Mouse (Mus musculus) forebrain, embryonic 11.5 days (tissue): ENCODE results near the gene Ehd4. TPM values are rescaled to one million over a fixed set of nuclear protein-coding genes. Genes with fewer than 3 reads are reported as not detected.

Experiments used
- ATAC-seq: fragments of 200-750 bp; cut with Nextera tagmentation; replicated peaks from 2 replicates; pipeline ENCODE4 v1.8.0; 2017; ENCODE audit warnings: moderate TSS enrichment; ENCODE audit not compliant: low FRiP score
- DNase-seq: peaks from one replicate; pipeline ENCODE4 v3.0.0-alpha.2; 2017; ENCODE audit warnings: low spot score
- H3K27ac ChIP-seq: fragments of 300-500 bp; sonication (generic); 2 replicates; pipeline ENCODE4 v1.5.1; 2014; ENCODE audit warnings: low read depth, low read length
- H3K27me3 ChIP-seq: fragments of 300-500 bp; sonication (generic); 2 replicates; pipeline ENCODE4 v1.6.1; 2014; ENCODE audit warnings: mild to moderate bottlenecking, low read length, mixed read lengths; ENCODE audit not compliant: control insufficient read depth, insufficient read depth
- H3K36me3 ChIP-seq: fragments of 300-500 bp; sonication (generic); 2 replicates; pipeline ENCODE4 v1.6.1; 2014; ENCODE audit warnings: mild to moderate bottlenecking, low read length, moderate library complexity, mixed read lengths; ENCODE audit not compliant: control insufficient read depth, insufficient read depth
- H3K4me1 ChIP-seq: fragments of 300-500 bp; sonication (generic); replicated peaks from 2 replicates; pipeline ENCODE4 v1.6.1; 2014; ENCODE audit warnings: low read length, mixed read lengths; ENCODE audit not compliant: control insufficient read depth, insufficient read depth
- H3K4me2 ChIP-seq: fragments of 300-500 bp; sonication (generic); 2 replicates; pipeline ENCODE4 v1.6.1; 2014; ENCODE audit warnings: low read depth, mild to moderate bottlenecking, low read length, moderate library complexity, mixed read lengths; ENCODE audit not compliant: severe bottlenecking
- H3K4me3 ChIP-seq: fragments of 300-500 bp; sonication (generic); 2 replicates; pipeline ENCODE4 v1.5.1; 2014; ENCODE audit warnings: low read depth, low read length
- H3K9ac ChIP-seq: fragments of 300-500 bp; sonication (generic); 2 replicates; pipeline ENCODE4 v1.6.1; 2014; ENCODE audit warnings: low read length
- H3K9me3 ChIP-seq: fragments of 300-500 bp; sonication (generic); 2 replicates; pipeline ENCODE4 v1.6.1; 2016; ENCODE audit warnings: low read length, mixed read lengths; ENCODE audit not compliant: control insufficient read depth
- WGBS: fragments of 180-500 bp; shearing (Covaris S2); extraction: QIAGEN DNeasy Blood & Tissue Kit; methylation state at CpG from one replicate; pipeline ENCODE4 v1.1.7; 2014; 5-methylcytosine and 5-hydroxymethylcytosine counted together
- polyA plus RNA-seq: library from polyadenylated mRNA; unstranded; fragments of >200 nt; fragmentation: Nextera tagmentation; extraction: Ambion mirVana; gene quantifications from 2 replicates; pipeline ENCODE4 v1.2.1, GENCODE M21; 2014

Gene Ehd4
- polyA plus RNA-seq, 1 experiment from 2014 or later = 13.1 TPM

- no peak for ATAC-seq
- Histone ChIP-seq H3K36me3 (no peaks in the 10 kb centered on the region), H3K9me3 (no peaks in the 10 kb centered on the region), H3K4me2 (no peak overlapping the region), H3K9ac (no peak overlapping the region), H3K4me3 (no peak overlapping the region), H3K27me3 (no peaks in the 10 kb centered on the region), H3K27ac (no peak overlapping the region), H3K4me1 (no peaks in the 10 kb centered on the region; the same call in 1 of the 2 replicates)
- no peak for DNase-seq
- WGBS = 97% methylated on average over 1 of the region's 1 CpGs
Observed at GRCm38 (mm10) chr2:120125461-120125860, 28.9 kb downstream of the Ehd4 start.

- Histone ChIP-seq H3K36me3 (no peaks in the 10 kb centered on the region), H3K4me1 (no peaks in the 10 kb centered on the region; the same call in 1 of the 2 replicates), H3K9ac (no peak overlapping the region), H3K27me3 (no peaks in the 10 kb centered on the region), H3K4me2 (no peak overlapping the region), H3K4me3 (no peak overlapping the region), H3K9me3 (no peaks in the 10 kb centered on the region), H3K27ac (no peak overlapping the region)
- ATAC-seq (no peak), DNase-seq (no peak)
- WGBS = 85% methylated on average over 2 of the region's 2 CpGs
Observed at GRCm38 (mm10) chr2:120124946-120125345, 29.5 kb downstream of the Ehd4 start.

- no peak overlapping the region for H3K4me2 ChIP-seq
- H3K27ac ChIP-seq = no peak overlapping the region
- H3K27me3 ChIP-seq = no peaks in the 10 kb centered on the region
- no peaks in the 10 kb centered on the region; the same call in 1 of the 2 replicates for H3K4me1 ChIP-seq
- no peaks in the 10 kb centered on the region for H3K9me3 ChIP-seq
- ATAC-seq (no peak), DNase-seq (no peak)
- H3K4me3 ChIP-seq = no peak overlapping the region
- no peaks in the 10 kb centered on the region for H3K36me3 ChIP-seq
- H3K9ac ChIP-seq = no peak overlapping the region
- WGBS = 43% methylated on average over 1 of the region's 1 CpGs
Observed at GRCm38 (mm10) chr2:120124096-120124495, 30.3 kb downstream of the Ehd4 start.

GRCm38 (mm10) chr2:120122983-120123382 is 31.4 kb downstream of the Ehd4 start:
- no peak overlapping the region for H3K4me3 ChIP-seq
- H3K4me2 ChIP-seq = no peak overlapping the region
- no peak overlapping the region for H3K9ac ChIP-seq
- H3K27ac ChIP-seq = no peak overlapping the region
- 93% methylated on average over 6 of the region's 6 CpGs for WGBS
- H3K9me3 ChIP-seq = no peaks in the 10 kb centered on the region
- DNase-seq = no peak
- ATAC-seq = no peak
- H3K27me3 ChIP-seq = no peaks in the 10 kb centered on the region
- no peaks in the 10 kb centered on the region; the same call in 1 of the 2 replicates for H3K4me1 ChIP-seq
- no peaks in the 10 kb centered on the region for H3K36me3 ChIP-seq

GRCm38 (mm10) chr2:120117346-120117745 is 37.1 kb downstream of the Ehd4 start:
- Histone ChIP-seq H3K4me2 (no peak overlapping the region), H3K9ac (no peak overlapping the region), H3K36me3 (no peaks in the 10 kb centered on the region), H3K27ac (no peak overlapping the region), H3K4me3 (no peak overlapping the region), H3K27me3 (no peaks in the 10 kb centered on the region), H3K4me1 (no peaks in the 10 kb centered on the region; the same call in 1 of the 2 replicates), H3K9me3 (no peaks in the 10 kb centered on the region)
- ATAC-seq = no peak
- WGBS = 84% methylated on average over 6 of the region's 6 CpGs
- DNase-seq = no peak

GRCm38 (mm10) chr2:120116362-120116761 is 38.0 kb downstream of the Ehd4 start:
- Histone ChIP-seq H3K9me3 (no peaks in the 10 kb centered on the region), H3K9ac (no peak overlapping the region), H3K27me3 (no peaks in the 10 kb centered on the region), H3K4me1 (no peaks in the 10 kb centered on the region), H3K27ac (no peak overlapping the region), H3K4me2 (no peak overlapping the region), H3K36me3 (no peaks in the 10 kb centered on the region), H3K4me3 (no peak overlapping the region)
- DNase-seq (no peak), ATAC-seq (no peak)
- WGBS = 96% methylated on average over 1 of the region's 1 CpGs

- Histone ChIP-seq H3K4me1 (no peaks in the 10 kb centered on the region), H3K4me2 (no peak overlapping the region), H3K27me3 (no peaks in the 10 kb centered on the region), H3K36me3 (no peaks in the 10 kb centered on the region), H3K27ac (no peak overlapping the region), H3K4me3 (no peak overlapping the region), H3K9me3 (no peaks in the 10 kb centered on the region), H3K9ac (no peak overlapping the region)
- DNase-seq = no peak
- 65% methylated on average over 4 of the region's 4 CpGs for WGBS
- no peak for ATAC-seq
Observed at GRCm38 (mm10) chr2:120114977-120115376, 39.4 kb downstream of the Ehd4 start.

- H3K36me3 ChIP-seq = no peaks in the 10 kb centered on the region
- H3K9me3 ChIP-seq = no peaks in the 10 kb centered on the region
- no peak overlapping the region for H3K4me2 ChIP-seq
- ATAC-seq (no peak), DNase-seq (no peak)
- H3K27ac ChIP-seq = no peak overlapping the region
- no peak overlapping the region for H3K9ac ChIP-seq
- H3K4me3 ChIP-seq = no peak overlapping the region
- no peaks in the 10 kb centered on the region for H3K4me1 ChIP-seq
- 95% methylated on average over 3 of the region's 3 CpGs for WGBS
- no peaks in the 10 kb centered on the region for H3K27me3 ChIP-seq
Observed at GRCm38 (mm10) chr2:120113963-120114362, 40.4 kb downstream of the Ehd4 start.

GRCm38 (mm10) chr2:120113476-120113875 is 40.9 kb downstream of the Ehd4 start:
- no peak overlapping the region for H3K4me2 ChIP-seq
- WGBS = 94% methylated on average over 6 of the region's 6 CpGs
- H3K4me3 ChIP-seq = no peak overlapping the region
- H3K9me3 ChIP-seq = no peaks in the 10 kb centered on the region
- no peaks in the 10 kb centered on the region for H3K27me3 ChIP-seq
- H3K9ac ChIP-seq = no peak overlapping the region
- H3K27ac ChIP-seq = no peak overlapping the region
- DNase-seq (no peak), ATAC-seq (no peak)
- H3K4me1 ChIP-seq = no peaks in the 10 kb centered on the region
- H3K36me3 ChIP-seq = no peaks in the 10 kb centered on the region
